Mouse (Mus musculus) CH12.LX (cell line): Measurements from ENCODE around the gene Syt2.

ENCODE experiments used
- BHLHE40 ChIP-seq: IDR thresholded peaks from 2 replicates; pipeline ENCODE4 v1.6.1; 2011; ENCODE audit warnings: mild to moderate bottlenecking, low read depth, low read length, improper control_type of control experiment
- CTCF ChIP-seq, 2 experiments: IDR thresholded peaks in 1 of 2; conservative IDR thresholded peaks in 1 of 2; 2 replicates each; pipeline ENCODE4 v1.5.1; 2011 to 2012; ENCODE audit warnings: low read depth in 2 of 2, low read length in 2 of 2, improper control_type of control experiment in 1 of 2, inconsistent platforms in 1 of 2, mild to moderate bottlenecking in 1 of 2, moderate library complexity in 1 of 2
- EP300 ChIP-seq: IDR thresholded peaks from 2 replicates; pipeline ENCODE4 v1.6.1; 2011; ENCODE audit warnings: low read length, improper control_type of control experiment
- NRF1 ChIP-seq: IDR thresholded peaks from 2 replicates; pipeline ENCODE4 v1.6.1; 2014; ENCODE audit warnings: low read depth, mild to moderate bottlenecking, inconsistent platforms, low read length, improper control_type of control experiment, moderate library complexity
- POLR2A ChIP-seq: IDR thresholded peaks from 2 replicates; pipeline ENCODE4 v1.6.1; 2011; ENCODE audit warnings: low read depth, mild to moderate bottlenecking, improper control_type of control experiment, low read length
- POLR2AphosphoS2 ChIP-seq: IDR thresholded peaks from 2 replicates; pipeline ENCODE4 v1.6.1; 2011; ENCODE audit warnings: low read depth, low read length, improper control_type of control experiment
- RAD21 ChIP-seq: IDR thresholded peaks from 2 replicates; pipeline ENCODE4 v1.6.1; 2011; ENCODE audit warnings: low read depth, mild to moderate bottlenecking, low read length, improper control_type of control experiment, moderate library complexity
- USF1 ChIP-seq: IDR thresholded peaks from 2 replicates; pipeline ENCODE4 v1.6.1; 2014; ENCODE audit warnings: low read depth, mild to moderate bottlenecking, inconsistent platforms, low read length, improper control_type of control experiment
- ZC3H11A ChIP-seq: IDR thresholded peaks from 2 replicates; pipeline ENCODE4 v1.6.1; 2012; ENCODE audit warnings: low read depth, mild to moderate bottlenecking, inconsistent platforms, low read length, improper control_type of control experiment

DNA sequence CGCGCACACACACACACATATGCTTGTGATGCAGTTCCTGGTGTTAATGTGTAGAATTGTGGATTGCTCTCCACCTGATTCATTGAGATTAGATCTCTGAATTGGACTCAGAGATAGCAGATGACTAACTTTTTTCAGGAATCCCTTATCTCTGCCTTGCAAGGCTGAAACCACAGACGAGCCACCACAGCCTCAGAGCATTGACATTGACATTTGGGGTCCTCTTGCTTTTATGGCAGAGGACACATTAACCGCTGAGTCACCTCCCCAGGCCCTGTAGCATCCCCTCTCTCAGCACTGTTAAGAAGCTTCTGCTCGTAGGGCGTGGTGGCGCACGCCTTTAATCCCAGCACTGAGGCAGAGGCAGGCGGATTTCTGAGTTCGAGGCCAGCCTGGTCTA is 17.0 kb upstream of the Syt2 start:
- TF ChIP-seq CTCF (conservative IDR thresholded peaks at IDR 0.05 in 1 of 2, IDR thresholded peaks at IDR 0.05 in 1 of 2; ENCODE audit: low read depth in 2 of 2, low read length in 2 of 2): no peak
- TF ChIP-seq EP300: no peak
- TF ChIP-seq NRF1: no peak
- no peak for TF ChIP-seq POLR2AphosphoS2
- TF ChIP-seq ZC3H11A: no peak
- TF ChIP-seq USF1: no peak
- no peak for TF ChIP-seq POLR2A
- no peak for TF ChIP-seq BHLHE40
- TF ChIP-seq RAD21: no peak
